In genomic region chr13:79035276-79035675, GRCm38 (mm10) we compare ENCODE assay signal across 28 mouse cellular contexts.
"Had no signal": no experiment of that assay in that cellular context is flagged by ENCODE, and none has a peak within 500 bp of the region (broad histone marks: within the 10 kb centered on the region; RNA-seq: fewer than 3 reads in every experiment).

No protein-coding gene starts in this region.

- H3K36me3 ChIP-seq: embryonic facial prominence, embryonic 10.5 days; embryonic facial prominence, embryonic 12.5 days; embryonic facial prominence, embryonic 13.5 days; embryonic facial prominence, embryonic 15.5 days; forebrain, embryonic 10.5 days; forebrain, embryonic 12.5 days; forebrain, embryonic 15.5 days; heart, embryonic 10.5 days had no signal

- H3K4me1 ChIP-seq: embryonic facial prominence, embryonic 12.5 days; embryonic facial prominence, embryonic 13.5 days; embryonic facial prominence, embryonic 15.5 days; forebrain, embryonic 12.5 days; forebrain, embryonic 15.5 days; heart, embryonic 10.5 days had no signal

- H3K27ac ChIP-seq: embryonic facial prominence, embryonic 10.5 days; embryonic facial prominence, embryonic 12.5 days; embryonic facial prominence, embryonic 13.5 days; embryonic facial prominence, embryonic 15.5 days; forebrain, embryonic 10.5 days; forebrain, embryonic 12.5 days; forebrain, embryonic 15.5 days; gastrocnemius, adult 2 months; heart, adult 2 months; heart, embryonic 10.5 days had no signal

- DNase-seq: cerebellum, adult 18-20 months; cerebellum, adult 2 months; cerebellum, adult 8-10 months; cerebellum, adult 9-10 months; cerebellum, adult 9-11 months; cerebellum, postnatal 10 days; cerebellum, postnatal 14 days; cerebellum, postnatal 25 days; cerebellum, postnatal 36 days; embryo, embryonic 11 days; gastrocnemius, adult 2 months; gastrocnemius, postnatal 10 days; gastrocnemius, postnatal 14 days; gastrocnemius, postnatal 25 days; gastrocnemius, postnatal 36 days; heart, adult 18-20 months; heart, adult 2 months had no signal

- H3K9ac ChIP-seq: embryonic facial prominence, embryonic 12.5 days; embryonic facial prominence, embryonic 13.5 days; embryonic facial prominence, embryonic 15.5 days; forebrain, embryonic 12.5 days; forebrain, embryonic 15.5 days had no signal

- H3K27me3 ChIP-seq: embryonic facial prominence, embryonic 12.5 days; embryonic facial prominence, embryonic 13.5 days; embryonic facial prominence, embryonic 15.5 days; forebrain, embryonic 12.5 days; forebrain, embryonic 15.5 days had no signal

- H3K4me2 ChIP-seq: embryonic facial prominence, embryonic 12.5 days; embryonic facial prominence, embryonic 13.5 days; embryonic facial prominence, embryonic 15.5 days; forebrain, embryonic 12.5 days; forebrain, embryonic 15.5 days had no signal

- H3K4me3 ChIP-seq: embryonic facial prominence, embryonic 10.5 days; embryonic facial prominence, embryonic 12.5 days; embryonic facial prominence, embryonic 13.5 days; embryonic facial prominence, embryonic 15.5 days; erythroblast, embryonic 14.5 days; forebrain, embryonic 10.5 days; forebrain, embryonic 12.5 days; forebrain, embryonic 15.5 days; gastrocnemius, adult 2 months; heart, adult 2 months; heart, embryonic 10.5 days had no signal

- H3K9me3 ChIP-seq: embryonic facial prominence, embryonic 10.5 days; embryonic facial prominence, embryonic 12.5 days; embryonic facial prominence, embryonic 13.5 days; embryonic facial prominence, embryonic 15.5 days; forebrain, embryonic 10.5 days; forebrain, embryonic 12.5 days; forebrain, embryonic 15.5 days; heart, embryonic 10.5 days had no signal

- ATAC-seq: forebrain, embryonic 14.5 days; forebrain, embryonic 15.5 days; forebrain, embryonic 16.5 days had no signal
